8 mouse cellular contexts compared by ENCODE assay signal in genomic region chr11:107859288-107859687, GRCm38 (mm10). TPM values are rescaled to one million over a fixed set of nuclear protein-coding genes. Genes with fewer than 3 reads are reported as not detected.
DNase-seq lines count a peak whose midpoint lies in the region; ATAC-seq and TF ChIP-seq lines count a peak whose summit lies in the region.

No protein-coding gene starts in this region.

- peak; percentile 31 for DNase-seq in adrenal gland, adult 2 months
- no peak for DNase-seq in adrenal gland, postnatal 4 days (ENCODE audit: low spot score in 2 of 2)
- DNase-seq in neural tube, embryonic 10.5 days (ENCODE audit: extremely low spot score, low spot score), result peak; percentile 56
- peak; percentile 52 for DNase-seq in cerebellum, adult 9-10 months
- DNase-seq in heart, postnatal 14 days, result peak; percentile 36 to 50
- DNase-seq in liver, postnatal 0 days, result peak; percentile 33
- DNase-seq in right cerebral cortex, postnatal 4 days, result peak; percentile 44

- no peak overlapping the region for H3K4me2 ChIP-seq in neural tube, embryonic 15.5 days
- H3K4me2 ChIP-seq in liver, postnatal 0 days (ENCODE audit: low read depth, low read length), result no peak overlapping the region

- H3K27ac ChIP-seq in neural tube, embryonic 15.5 days (replicated peaks), result no peak overlapping the region
- no peak overlapping the region for H3K27ac ChIP-seq in liver, postnatal 0 days (ENCODE audit: low read depth)

- WGBS in neural tube, embryonic 15.5 days, result 15% methylated on average over 7 of the region's 7 CpGs
- 18% methylated on average over 7 of the region's 7 CpGs for WGBS in liver, postnatal 0 days (ENCODE audit: insufficient replicate concordance)

- no peaks in the 10 kb centered on the region for H3K9me3 ChIP-seq in neural tube, embryonic 15.5 days (replicated peaks)
- H3K9me3 ChIP-seq in liver, postnatal 0 days (ENCODE audit: low read length), result no peaks in the 10 kb centered on the region

- H3K9ac ChIP-seq in neural tube, embryonic 15.5 days (replicated peaks), result no peak overlapping the region
- H3K9ac ChIP-seq in liver, postnatal 0 days (replicated peaks), result no peak overlapping the region

- no peaks in the 10 kb centered on the region for H3K27me3 ChIP-seq in neural tube, embryonic 15.5 days (replicated peaks)
- H3K27me3 ChIP-seq in liver, postnatal 0 days (ENCODE audit: insufficient read depth, low read length), result no peaks in the 10 kb centered on the region

- no peak for TF ChIP-seq EP300 in liver, postnatal 0 days (IDR thresholded peaks at IDR 0.05; ENCODE audit: low read depth)

- ATAC-seq in neural tube, embryonic 15.5 days (ENCODE audit: low FRiP score), result no peak
- ATAC-seq in liver, postnatal 0 days, result no peak

- H3K4me1 ChIP-seq in neural tube, embryonic 15.5 days, result peaks cover 4% of the 10 kb centered on the region; the same call in 1 of the 2 replicates
- no peaks in the 10 kb centered on the region for H3K4me1 ChIP-seq in liver, postnatal 0 days (ENCODE audit: insufficient read depth)

- intact Hi-C loops in heart, postnatal 14 days (cut with DNase I), result no loop called here

- no peaks in the 10 kb centered on the region for H3K36me3 ChIP-seq in neural tube, embryonic 15.5 days
- no peaks in the 10 kb centered on the region for H3K36me3 ChIP-seq in liver, postnatal 0 days (replicated peaks; ENCODE audit: insufficient read depth, low read length)

- no peak overlapping the region for H3K4me3 ChIP-seq in neural tube, embryonic 15.5 days (replicated peaks)
- H3K4me3 ChIP-seq in liver, postnatal 0 days (ENCODE audit: low read depth, low read length), result no peak overlapping the region

- peak; percentile 82 for TF ChIP-seq CTCF in liver, postnatal 0 days (IDR thresholded peaks at IDR 0.05; ENCODE audit: low read depth)

RNA-seq across cellular contexts. Expression of gene Cacng5, which starts 55.6 kb away (rescaled TPM):
- under 1 TPM; 0.14 to 0.17 TPM for total RNA-seq in adrenal gland, adult 2 months (2021)
- polyA plus RNA-seq in adrenal gland, adult 2 months (2012; rRNA removed), result 0.12 and 0.29 TPM in 2 replicates
- total RNA-seq in adrenal gland, postnatal 4 days (2021), result 1 to 10 TPM; 2.0 to 2.5 TPM
- polyA plus RNA-seq in neural tube, embryonic 15.5 days (2015; fragmentation: Nextera tagmentation; extraction: Ambion mirVana), result 10.8 and 12.6 TPM in 2 replicates
- under 1 TPM; 0.10 to 0.22 TPM for total RNA-seq in heart, postnatal 14 days (2021)
- not detected in 2 replicates for polyA plus RNA-seq in liver, postnatal 0 days (2015; fragmentation: Nextera tagmentation; extraction: Ambion mirVana)

Comparison
In these comparisons a context has a peak if more than half of its experiments do, and no peak if none do; other contexts are left out.
1. DNase-seq: peak in adrenal gland, adult 2 months (single experiment), neural tube, embryonic 10.5 days (single experiment), cerebellum, adult 9-10 months (single experiment), heart, postnatal 14 days (2 of 2), liver, postnatal 0 days (single experiment) and right cerebral cortex, postnatal 4 days (single experiment); none in adrenal gland, postnatal 4 days (0 of 2).